Mouse (Mus musculus) embryo, embryonic 10 days (tissue): ENCODE measurements at regions not wholly inside any gene's neighbourhood (a gene's known extent, or its start where the extent isn't known, plus 50 kb on each side); places are given as distances from the start of the nearest gene placed in this dataset.

Source experiments
- DNase-seq: peaks from one replicate; pipeline ENCODE4 v3.0.0-alpha.2; 2015; ENCODE audit warnings: low spot score

DNA sequence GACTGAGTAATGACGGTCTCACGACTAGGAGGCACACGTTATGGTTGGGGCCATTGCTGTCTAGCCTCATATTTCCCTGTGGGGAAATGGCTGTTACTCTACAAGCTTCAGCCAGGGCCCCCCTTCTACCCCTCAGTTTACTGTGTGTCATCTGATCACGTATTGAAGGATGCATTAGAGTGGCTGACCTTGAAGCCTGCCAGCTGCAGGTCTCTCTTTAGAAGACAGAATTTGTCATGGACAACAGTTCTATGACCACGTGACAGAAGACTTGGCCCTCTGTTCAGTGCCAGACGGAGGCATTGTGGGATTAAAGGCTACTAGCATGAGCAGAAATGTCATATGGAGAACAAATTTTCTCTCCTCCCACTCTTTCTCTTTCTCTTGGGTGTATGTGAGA is 115.6 kb downstream of the Gas1 start:
- no peak for DNase-seq

DNA sequence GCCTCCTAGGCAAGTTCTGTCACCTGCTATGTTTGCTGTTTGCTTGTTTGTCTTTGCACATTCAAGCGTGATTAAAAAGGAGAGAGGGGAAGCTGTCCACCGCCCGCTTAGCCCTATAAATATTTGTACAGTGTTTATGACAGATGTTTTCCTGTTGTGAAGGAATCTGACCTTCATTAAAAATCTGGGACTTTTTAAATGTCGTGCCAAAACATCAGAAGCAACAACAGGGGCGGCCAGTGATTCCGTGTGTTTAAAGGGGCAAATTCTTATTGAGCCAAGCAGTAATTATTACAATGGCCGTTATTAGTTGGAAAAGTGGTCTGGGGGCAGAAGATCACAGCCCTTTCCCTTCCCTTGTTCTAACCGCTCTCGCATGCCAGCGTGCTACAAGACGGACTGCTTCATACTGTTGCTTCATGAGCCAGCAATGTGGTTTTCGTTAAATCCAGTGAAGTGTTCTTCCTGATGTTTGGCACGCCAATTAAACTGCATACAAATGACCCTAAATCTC is 119.3 kb downstream of the Gas1 start:
- peak; percentile 76 for DNase-seq

DNA sequence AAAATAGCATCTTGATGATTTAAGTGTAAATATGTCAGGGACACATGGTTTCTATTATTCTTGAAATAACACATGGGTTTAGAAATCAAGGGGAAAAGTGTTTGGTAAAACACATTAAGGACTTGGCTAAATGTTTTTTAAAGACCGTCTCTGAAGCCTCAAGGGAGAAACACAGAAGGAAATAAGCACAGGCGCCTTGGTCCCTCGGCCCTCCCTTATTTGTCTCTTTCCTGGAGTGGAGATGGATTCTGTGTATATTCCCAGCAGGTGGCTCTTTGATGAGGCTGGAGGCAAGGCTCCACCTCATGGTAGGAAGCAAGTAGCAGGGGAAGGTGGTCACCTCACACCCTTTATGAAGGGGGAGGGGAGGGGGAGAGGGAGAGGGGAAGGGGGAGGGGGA is 122.6 kb downstream of the Gas1 start:
- DNase-seq, result no peak

GRCm38 (mm10) chr13:60054081-60054480 is 123.1 kb downstream of the Gas1 start:
- DNase-seq, result no peak

DNA sequence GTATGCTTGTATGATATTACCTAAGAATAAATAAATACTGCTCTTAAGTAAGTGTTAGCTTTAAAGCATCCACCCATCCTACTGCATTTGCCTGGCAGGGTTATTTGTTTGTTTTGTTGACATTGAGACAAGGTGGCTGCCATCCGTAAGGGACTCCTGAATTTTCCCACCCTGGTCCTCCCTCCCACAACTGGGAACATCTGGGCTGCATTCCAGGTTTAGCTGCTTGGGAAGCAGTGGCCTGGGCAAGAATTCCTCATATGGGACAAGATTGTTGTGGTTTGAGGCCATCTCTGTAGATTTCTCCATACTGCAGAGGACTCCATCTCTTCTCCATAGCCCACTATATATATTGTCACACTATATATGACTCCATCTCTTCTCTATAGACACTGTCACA is 125.3 kb downstream of the Gas1 start:
- DNase-seq, result no peak

DNA sequence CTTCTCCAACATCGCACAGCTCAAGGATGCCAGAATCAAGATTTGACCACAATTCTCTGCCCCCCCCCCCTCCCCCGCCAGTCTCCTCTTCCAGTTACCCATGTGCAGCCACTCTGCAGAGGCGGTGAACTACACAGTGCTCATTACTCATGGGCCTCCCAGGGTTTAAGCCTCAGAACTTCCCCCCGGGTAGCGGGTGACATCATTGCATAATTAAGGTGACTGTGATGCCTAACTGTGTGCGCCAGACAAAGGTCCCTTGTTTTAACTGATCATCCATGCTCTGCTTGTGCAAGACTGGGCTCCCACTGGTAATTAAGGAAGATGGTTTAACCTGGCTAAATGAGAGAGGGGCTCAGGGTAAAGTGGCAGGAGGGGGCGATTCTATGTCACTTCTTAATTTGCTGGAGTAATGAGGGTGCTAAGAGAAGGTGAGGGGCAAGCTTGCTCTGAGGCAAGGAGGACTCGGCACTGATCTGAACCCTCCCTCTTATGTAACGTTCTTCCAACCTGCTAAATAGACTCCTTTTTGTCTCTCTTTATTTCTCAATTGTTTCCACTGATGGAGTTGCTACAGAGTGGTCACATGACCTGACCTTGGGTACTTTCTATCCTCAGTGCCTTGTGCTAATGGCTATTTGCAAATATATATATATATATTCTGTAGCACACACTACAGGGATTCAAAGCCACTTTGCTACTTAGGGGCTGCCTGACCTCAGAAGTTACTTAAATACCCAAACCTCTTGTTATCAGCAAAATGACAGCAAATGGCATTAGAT is 126.2 kb downstream of the Gas1 start:
- DNase-seq, result no peak

DNA sequence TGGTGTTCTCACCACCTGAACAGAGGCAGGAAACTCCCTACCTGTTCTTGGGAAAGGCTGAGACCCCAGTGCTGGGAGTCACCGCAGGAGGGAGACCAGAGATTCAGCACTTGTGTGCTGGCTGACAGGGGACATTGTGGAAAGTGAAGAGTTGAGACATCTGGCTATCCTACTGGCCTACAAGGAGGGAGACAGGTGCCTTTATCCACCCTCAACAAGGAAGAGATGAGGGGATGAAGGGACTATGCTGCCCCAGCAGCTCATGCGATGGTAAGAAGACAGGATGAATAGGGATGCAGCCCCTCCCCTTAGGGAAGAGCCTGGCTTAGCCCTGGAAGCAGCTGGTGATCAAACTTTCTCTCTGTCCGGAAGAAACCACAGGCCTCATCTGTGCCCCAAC is 127.5 kb downstream of the Gas1 start:
- DNase-seq, result no peak

DNA sequence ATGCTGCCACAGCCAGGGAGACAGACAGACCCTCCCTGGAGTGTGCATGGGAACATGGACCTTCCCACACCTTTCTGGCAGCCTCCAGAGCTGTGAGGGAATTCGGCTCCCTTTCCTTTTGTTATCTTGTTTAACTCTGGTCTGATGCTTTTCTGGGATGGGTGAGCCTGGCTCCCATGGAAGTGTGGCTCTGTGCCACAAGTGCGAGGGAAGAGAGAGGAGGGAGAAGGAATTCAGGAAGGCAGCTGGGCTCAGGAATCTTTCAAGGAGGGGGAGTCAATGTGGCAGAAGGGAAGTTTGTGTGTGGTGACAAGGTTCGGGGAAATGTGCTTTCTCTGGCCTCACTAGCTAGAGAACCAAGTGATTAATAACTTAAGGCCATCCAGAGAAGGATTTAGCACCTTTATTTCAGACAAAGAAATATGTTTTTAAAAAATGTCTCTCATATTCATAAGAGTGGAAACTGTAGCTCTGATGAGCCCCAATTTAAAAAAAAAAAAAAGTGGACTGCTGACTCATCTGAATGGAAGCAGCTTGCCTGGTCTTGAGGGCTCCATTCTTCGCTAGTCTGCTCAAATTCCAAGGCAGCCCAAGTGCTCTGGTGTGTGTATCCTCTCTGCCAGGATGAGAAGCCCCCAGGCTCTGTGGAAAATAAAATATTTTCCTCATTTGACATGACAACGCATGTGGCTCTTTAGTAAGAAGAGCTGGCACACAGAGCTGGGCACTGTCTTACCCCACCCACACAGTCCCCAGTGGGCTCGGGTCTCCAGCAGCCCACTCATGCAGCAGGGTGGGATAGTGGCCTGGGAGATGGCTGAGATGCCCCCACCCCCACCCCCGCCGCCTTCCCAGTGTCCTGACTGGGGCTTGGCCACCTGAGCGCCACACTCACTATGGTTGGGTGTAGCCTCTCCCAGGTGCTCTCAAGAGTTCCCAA is 129.1 kb downstream of the Gas1 start:
- no peak for DNase-seq

DNA sequence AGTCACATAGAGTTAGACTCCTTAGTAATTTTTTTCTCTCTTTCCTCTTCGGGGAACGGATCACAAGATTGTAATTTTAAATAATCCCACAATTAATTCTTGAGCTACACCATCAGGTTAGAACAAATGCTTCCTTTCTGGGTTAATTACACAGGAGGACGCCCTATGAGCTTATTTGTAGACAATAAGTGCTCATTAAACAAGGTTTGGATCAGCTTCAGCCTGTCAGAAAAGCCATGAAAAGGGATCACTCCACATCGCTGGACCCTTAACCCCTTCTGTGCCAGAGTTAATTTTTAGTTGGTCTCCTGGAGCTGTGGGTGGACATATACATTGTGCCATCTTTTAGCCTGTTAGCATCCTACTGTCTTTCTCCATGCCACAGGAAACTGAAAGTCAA is 131.4 kb downstream of the Gas1 start:
- DNase-seq, result no peak

DNA sequence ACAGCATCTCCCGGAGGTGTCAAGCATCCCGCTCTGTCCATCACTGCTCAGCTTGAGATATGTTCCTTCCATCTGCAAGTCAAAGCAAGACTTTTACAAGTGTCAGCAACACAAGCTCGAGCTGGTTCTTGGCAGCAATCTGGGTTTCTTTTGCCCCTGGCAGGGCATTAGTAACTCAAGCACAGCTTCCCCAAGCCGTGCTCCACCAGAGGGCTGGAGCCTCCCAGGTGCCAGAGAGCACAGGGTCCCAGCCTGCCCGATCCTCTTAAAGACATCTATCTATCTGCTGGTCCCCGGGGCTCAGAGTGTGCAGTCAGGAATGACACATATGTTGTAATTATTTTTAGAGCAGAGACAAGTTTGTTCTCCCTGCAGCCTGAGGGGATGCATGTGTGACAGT is 132.3 kb downstream of the Gas1 start:
- DNase-seq, result no peak

GRCm38 (mm10) chr13:60042443-60042842 is 134.7 kb downstream of the Gas1 start:
- DNase-seq, result no peak

DNA sequence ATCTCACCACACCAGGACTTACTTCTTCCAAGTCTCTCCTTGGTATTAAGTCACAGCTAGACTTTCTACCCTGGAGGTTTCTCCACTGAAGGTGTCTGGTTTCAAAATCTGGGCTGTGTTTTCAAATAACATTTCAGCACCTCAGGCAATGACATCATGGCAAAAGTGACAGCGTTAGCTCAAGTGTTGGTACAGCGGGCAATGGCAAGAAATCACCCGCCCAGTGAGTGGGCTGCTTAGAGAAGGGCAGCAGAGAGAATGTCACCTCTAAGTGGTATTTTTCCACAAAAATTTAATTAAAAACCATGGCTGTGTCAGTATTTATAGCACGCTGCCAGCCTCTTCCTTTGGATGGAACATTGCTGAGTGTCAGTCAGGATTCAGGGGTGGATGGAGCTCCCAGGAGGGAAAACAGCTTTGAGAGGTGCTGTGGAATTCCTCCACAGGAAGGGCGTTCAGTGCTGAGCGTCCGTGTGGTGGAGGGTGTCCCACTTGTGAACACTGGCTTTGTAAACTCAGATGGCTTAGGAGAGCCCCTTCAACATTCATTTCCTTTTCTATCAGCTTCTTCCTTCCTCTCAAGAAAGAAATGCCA is 141.5 kb downstream of the Gas1 start:
- no peak for DNase-seq

GRCm38 (mm10) chr13:60033116-60033515 is 144.0 kb downstream of the Gas1 start:
- no peak for DNase-seq

GRCm38 (mm10) chr13:60032586-60032985 is 144.6 kb downstream of the Gas1 start:
- DNase-seq, result no peak

DNA sequence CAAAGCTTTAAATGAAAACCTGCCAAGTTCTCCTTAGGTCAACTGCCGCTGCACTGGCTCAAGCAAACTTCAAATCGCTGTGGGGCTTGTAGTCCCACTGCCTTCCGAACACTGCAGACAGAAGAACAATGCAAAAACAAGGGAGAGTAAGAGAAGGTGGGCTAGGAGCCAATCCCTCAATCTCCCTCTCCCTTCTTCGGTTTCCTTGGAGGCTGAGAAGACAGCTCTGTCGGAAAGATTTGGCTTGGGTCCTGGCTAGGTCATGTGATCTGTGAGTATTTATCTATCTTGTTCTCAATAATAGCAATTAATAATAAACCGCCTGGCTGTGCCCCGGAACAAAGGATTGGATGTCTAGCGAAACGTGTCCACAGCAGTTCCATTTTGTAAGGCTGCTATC is 147.6 kb downstream of the Gas1 start:
- DNase-seq, result no peak

GRCm38 (mm10) chr13:60020175-60020487 is 157.0 kb downstream of the Gas1 start:
- no peak for DNase-seq

DNA sequence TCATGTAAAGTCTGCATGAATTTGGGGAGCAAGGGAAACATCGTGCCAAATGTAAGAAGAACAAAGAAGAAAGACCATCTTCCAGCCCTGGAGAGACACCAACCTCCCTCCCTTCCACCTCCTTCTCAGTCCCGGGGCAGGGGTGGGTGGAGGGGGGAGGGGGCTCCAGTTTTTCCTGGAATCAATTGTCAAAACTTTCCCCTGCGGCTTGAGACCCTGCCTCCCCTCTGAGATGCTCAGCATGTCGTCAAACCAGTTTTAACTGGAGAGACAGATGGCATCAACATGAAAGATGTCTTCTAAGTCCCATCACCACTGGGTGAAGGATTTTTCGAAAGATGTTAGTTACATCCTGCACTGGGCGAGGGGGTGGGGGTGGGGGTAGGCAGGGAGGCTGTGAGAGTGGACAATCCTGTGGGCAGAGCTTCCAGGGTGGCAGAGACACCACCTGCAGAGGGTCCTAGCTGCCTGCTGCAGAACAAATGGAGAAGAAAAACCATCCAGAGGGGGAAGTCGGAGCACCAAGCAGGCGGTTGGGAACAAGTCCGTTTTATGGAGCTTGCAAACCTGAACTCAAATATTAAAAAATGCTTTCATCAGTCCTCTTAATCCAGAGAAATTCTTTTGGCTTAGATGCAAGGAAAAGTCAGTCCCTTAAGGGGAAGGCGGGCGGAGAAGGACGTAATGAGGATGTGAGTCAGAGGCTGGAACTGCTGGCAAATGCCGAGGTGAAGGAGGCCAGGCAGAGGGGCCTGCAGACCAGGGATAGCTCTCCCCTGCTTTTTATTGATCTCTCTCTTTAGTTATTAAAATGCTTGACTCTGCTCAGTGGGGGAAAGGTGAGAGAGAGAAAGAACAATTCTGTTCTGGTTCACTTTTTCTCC is 157.6 kb downstream of the Gas1 start:
- peak; percentile 45 for DNase-seq

DNA sequence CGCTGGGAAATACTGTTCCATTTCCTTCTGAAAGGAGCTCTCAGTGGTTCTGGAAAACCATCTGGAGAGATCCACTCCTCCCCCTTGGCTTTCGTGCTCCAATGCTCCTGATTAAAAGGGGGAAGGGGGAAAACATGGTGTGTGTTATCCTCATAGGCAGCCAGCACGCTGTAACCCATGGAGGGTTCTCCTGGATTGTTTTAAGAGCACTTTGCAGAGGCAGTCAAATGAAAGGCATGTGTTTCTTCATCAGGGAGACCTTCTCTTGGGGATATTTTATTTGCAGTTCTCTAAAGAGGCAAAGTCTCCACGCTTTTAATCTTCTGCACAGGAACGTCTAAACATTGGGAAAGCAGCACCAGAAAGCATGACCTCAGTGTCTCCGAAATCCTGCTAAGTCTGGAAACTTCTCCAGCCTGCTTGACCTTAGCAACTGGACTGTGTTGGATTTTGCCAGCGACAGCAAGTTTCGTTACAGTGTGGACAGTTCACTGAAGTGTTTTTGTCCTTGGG is 161.3 kb downstream of the Gas1 start:
- no peak for DNase-seq

- no peak for DNase-seq
Observed at GRCm38 (mm10) chr13:60012046-60012813, 164.9 kb downstream of the Gas1 start.

DNA sequence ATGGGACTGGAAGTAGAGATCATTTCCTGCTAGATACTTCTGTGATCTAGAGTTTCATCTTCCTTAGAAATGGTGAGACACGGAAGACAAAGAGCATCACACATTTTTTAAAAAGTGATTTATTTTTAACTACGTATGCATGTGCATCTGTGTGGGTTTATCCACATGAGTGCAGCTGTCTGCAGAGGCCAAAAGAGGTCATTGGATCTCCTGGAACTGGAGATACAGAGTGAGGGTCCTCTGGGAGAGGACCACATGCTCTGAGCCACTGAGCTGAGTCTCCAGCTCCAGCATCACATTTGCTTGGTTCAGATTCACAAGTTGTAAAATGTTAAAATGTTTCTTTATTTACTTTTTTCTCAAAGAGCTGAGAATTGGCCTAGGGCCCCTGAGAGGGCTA is 166.1 kb downstream of the Gas1 start:
- DNase-seq, result no peak

DNA sequence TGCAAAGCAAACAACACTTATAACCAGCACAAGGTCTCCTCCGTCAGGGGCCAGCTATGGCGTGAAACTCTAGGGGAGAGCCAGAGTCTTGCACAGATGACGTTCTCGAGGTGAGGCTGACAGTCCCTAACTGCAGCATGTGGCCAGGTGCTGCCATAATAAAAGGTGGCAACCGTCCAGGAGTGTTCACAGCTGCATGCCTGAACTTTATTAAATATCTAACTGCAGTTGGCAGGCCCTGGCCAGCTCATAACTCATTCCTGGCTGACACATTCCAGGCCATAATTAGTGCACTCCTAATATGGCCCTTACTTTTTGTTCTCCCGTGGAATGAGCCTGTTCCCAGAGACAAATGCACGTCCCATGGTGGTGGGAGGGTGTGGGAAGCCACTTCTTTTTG is 169.6 kb downstream of the Gas1 start:
- DNase-seq, result no peak
